Mouse (Mus musculus): ENCODE results near the gene Llph.

Llph gene

GRCm38 (mm10) chr10:120250911-120251683, 24.2 kb downstream of the Llph start:
- Histone ChIP-seq H3K4me3 (replicated peaks; ENCODE audit: low read length) (no peak overlapping the region), H3K36me3 (ENCODE audit: insufficient read depth, low read length) (no peaks in the 10 kb centered on the region), H3K27me3 (ENCODE audit: insufficient read depth, low read length) (peaks cover 13% of the 10 kb centered on the region; the same call in 1 of the 2 replicates), H3K9me3 (ENCODE audit: low read length) (no peaks in the 10 kb centered on the region), H3K4me1 (replicated peaks; ENCODE audit: low read depth, low read length) (peaks cover 5% of the 10 kb centered on the region)
- TF ChIP-seq NANOG (IDR thresholded peaks at IDR 0.05; ENCODE audit: borderline replicate concordance, low read length) (no peak), CTCF (conservative IDR thresholded peaks at IDR 0.05; ENCODE audit: low read length) (peak; percentile 40)

- Histone ChIP-seq H3K36me3 (ENCODE audit: insufficient read depth, low read length) (no peaks in the 10 kb centered on the region), H3K9me3 (ENCODE audit: low read length) (no peaks in the 10 kb centered on the region), H3K4me1 (replicated peaks; ENCODE audit: low read depth, low read length) (peaks cover 5% of the 10 kb centered on the region), H3K27me3 (ENCODE audit: insufficient read depth, low read length) (peaks cover 13% of the 10 kb centered on the region; the same call in 1 of the 2 replicates), H3K4me3 (replicated peaks; ENCODE audit: low read length) (no peak overlapping the region)
- TF ChIP-seq CTCF (conservative IDR thresholded peaks at IDR 0.05; ENCODE audit: low read length) (no peak), NANOG (IDR thresholded peaks at IDR 0.05; ENCODE audit: borderline replicate concordance, low read length) (no peak), POU5F1 (IDR thresholded peaks at IDR 0.05; ENCODE audit: borderline replicate concordance, low read length) (no peak)
Measured at GRCm38 (mm10) chr10:120251791-120252190, 24.9 kb downstream of the Llph start.

- Histone ChIP-seq H3K4me1 (replicated peaks; ENCODE audit: low read depth, low read length) (no peaks in the 10 kb centered on the region), H3K4me3 (replicated peaks; ENCODE audit: low read length) (no peak overlapping the region), H3K9me3 (ENCODE audit: low read length) (no peaks in the 10 kb centered on the region), H3K36me3 (ENCODE audit: insufficient read depth, low read length) (no peaks in the 10 kb centered on the region), H3K27me3 (ENCODE audit: insufficient read depth, low read length) (peaks cover 10% of the 10 kb centered on the region; the same call in 1 of the 2 replicates)
- TF ChIP-seq POU5F1 (IDR thresholded peaks at IDR 0.05; ENCODE audit: borderline replicate concordance, low read length) (no peak), CTCF (conservative IDR thresholded peaks at IDR 0.05; ENCODE audit: low read length) (no peak), NANOG (IDR thresholded peaks at IDR 0.05; ENCODE audit: borderline replicate concordance, low read length) (no peak)
Measured at GRCm38 (mm10) chr10:120252800-120253199, 25.9 kb downstream of the Llph start.

GRCm38 (mm10) chr10:120257231-120257630, 30.4 kb downstream of the Llph start:
- no peaks in the 10 kb centered on the region for H3K4me1 ChIP-seq (replicated peaks; ENCODE audit: low read depth, low read length)
- no peak overlapping the region for H3K4me3 ChIP-seq (replicated peaks; ENCODE audit: low read length)
- peaks cover 5% of the 10 kb centered on the region; the same call in 1 of the 2 replicates for H3K27me3 ChIP-seq (ENCODE audit: insufficient read depth, low read length)
- H3K9me3 ChIP-seq (ENCODE audit: low read length) = no peaks in the 10 kb centered on the region; the same call in 1 of the 2 replicates
- TF ChIP-seq POU5F1 (IDR thresholded peaks at IDR 0.05; ENCODE audit: borderline replicate concordance, low read length) = no peak
- peak; percentile 30 for TF ChIP-seq CTCF (conservative IDR thresholded peaks at IDR 0.05; ENCODE audit: low read length)
- no peaks in the 10 kb centered on the region for H3K36me3 ChIP-seq (ENCODE audit: insufficient read depth, low read length)

GRCm38 (mm10) chr10:120267790-120268189, 40.9 kb downstream of the Llph start:
- H3K36me3 ChIP-seq (ENCODE audit: insufficient read depth, low read length) = no peaks in the 10 kb centered on the region
- TF ChIP-seq POU5F1 (IDR thresholded peaks at IDR 0.05; ENCODE audit: borderline replicate concordance, low read length) (no peak), CTCF (conservative IDR thresholded peaks at IDR 0.05; ENCODE audit: low read length) (no peak), NANOG (IDR thresholded peaks at IDR 0.05; ENCODE audit: borderline replicate concordance, low read length) (no peak)
- H3K27me3 ChIP-seq (ENCODE audit: insufficient read depth, low read length) = peaks cover 12% of the 10 kb centered on the region
- H3K9me3 ChIP-seq (ENCODE audit: low read length) = no peaks in the 10 kb centered on the region
- peaks cover 14% of the 10 kb centered on the region for H3K4me1 ChIP-seq (replicated peaks; ENCODE audit: low read depth, low read length)
- no peak overlapping the region for H3K4me3 ChIP-seq (replicated peaks; ENCODE audit: low read length)

- no peaks in the 10 kb centered on the region for H3K36me3 ChIP-seq (ENCODE audit: insufficient read depth, low read length)
- H3K4me1 ChIP-seq (replicated peaks; ENCODE audit: low read depth, low read length) = peaks cover 14% of the 10 kb centered on the region
- H3K9me3 ChIP-seq (ENCODE audit: low read length) = no peaks in the 10 kb centered on the region
- TF ChIP-seq POU5F1 (IDR thresholded peaks at IDR 0.05; ENCODE audit: borderline replicate concordance, low read length) (no peak), CTCF (conservative IDR thresholded peaks at IDR 0.05; ENCODE audit: low read length) (peak; percentile 38)
- H3K27me3 ChIP-seq (ENCODE audit: insufficient read depth, low read length) = peaks cover 15% of the 10 kb centered on the region
- H3K4me3 ChIP-seq (replicated peaks; ENCODE audit: low read length) = no peak overlapping the region
Measured at GRCm38 (mm10) chr10:120269946-120270345, 43.1 kb downstream of the Llph start.

- Histone ChIP-seq H3K27me3 (ENCODE audit: insufficient read depth, low read length) (peaks cover 16% of the 10 kb centered on the region), H3K9me3 (ENCODE audit: low read length) (no peaks in the 10 kb centered on the region), H3K4me1 (replicated peaks; ENCODE audit: low read depth, low read length) (peaks cover 14% of the 10 kb centered on the region), H3K4me3 (replicated peaks; ENCODE audit: low read length) (no peak overlapping the region), H3K36me3 (ENCODE audit: insufficient read depth, low read length) (no peaks in the 10 kb centered on the region)
- TF ChIP-seq CTCF (conservative IDR thresholded peaks at IDR 0.05; ENCODE audit: low read length) (peak; percentile 90), NANOG (IDR thresholded peaks at IDR 0.05; ENCODE audit: borderline replicate concordance, low read length) (no peak), POU5F1 (IDR thresholded peaks at IDR 0.05; ENCODE audit: borderline replicate concordance, low read length) (no peak)
Measured at GRCm38 (mm10) chr10:120270777-120271176, 43.9 kb downstream of the Llph start.

- Histone ChIP-seq H3K4me3 (replicated peaks; ENCODE audit: low read length) (no peak overlapping the region), H3K9me3 (ENCODE audit: low read length) (no peaks in the 10 kb centered on the region), H3K36me3 (ENCODE audit: insufficient read depth, low read length) (no peaks in the 10 kb centered on the region), H3K4me1 (replicated peaks; ENCODE audit: low read depth, low read length) (peaks cover 14% of the 10 kb centered on the region), H3K27me3 (ENCODE audit: insufficient read depth, low read length) (peaks cover 17% of the 10 kb centered on the region)
- no peak for TF ChIP-seq CTCF (conservative IDR thresholded peaks at IDR 0.05; ENCODE audit: low read length)
- TF ChIP-seq NANOG (IDR thresholded peaks at IDR 0.05; ENCODE audit: borderline replicate concordance, low read length) = no peak
- TF ChIP-seq POU5F1 (IDR thresholded peaks at IDR 0.05; ENCODE audit: borderline replicate concordance, low read length) = no peak
Measured at GRCm38 (mm10) chr10:120271318-120271717, 44.4 kb downstream of the Llph start.

- H3K9me3 ChIP-seq (ENCODE audit: low read length) = no peaks in the 10 kb centered on the region
- TF ChIP-seq CTCF (conservative IDR thresholded peaks at IDR 0.05; ENCODE audit: low read length) (no peak), NANOG (IDR thresholded peaks at IDR 0.05; ENCODE audit: borderline replicate concordance, low read length) (no peak), POU5F1 (IDR thresholded peaks at IDR 0.05; ENCODE audit: borderline replicate concordance, low read length) (no peak)
- peak overlapping the region; percentile 26; the same call in 1 of the 2 replicates for H3K4me3 ChIP-seq (replicated peaks; ENCODE audit: low read length)
- no peaks in the 10 kb centered on the region for H3K36me3 ChIP-seq (ENCODE audit: insufficient read depth, low read length)
- H3K4me1 ChIP-seq (replicated peaks; ENCODE audit: low read depth, low read length) = peaks cover 14% of the 10 kb centered on the region
- H3K27me3 ChIP-seq (ENCODE audit: insufficient read depth, low read length) = peaks cover 22% of the 10 kb centered on the region
Measured at GRCm38 (mm10) chr10:120271879-120272269, 45.0 kb downstream of the Llph start.

Data from E14TG2a.4 (cell line).